Mouse (Mus musculus): ENCODE data around the gene Ptprg.

The Ptprg gene

DNA sequence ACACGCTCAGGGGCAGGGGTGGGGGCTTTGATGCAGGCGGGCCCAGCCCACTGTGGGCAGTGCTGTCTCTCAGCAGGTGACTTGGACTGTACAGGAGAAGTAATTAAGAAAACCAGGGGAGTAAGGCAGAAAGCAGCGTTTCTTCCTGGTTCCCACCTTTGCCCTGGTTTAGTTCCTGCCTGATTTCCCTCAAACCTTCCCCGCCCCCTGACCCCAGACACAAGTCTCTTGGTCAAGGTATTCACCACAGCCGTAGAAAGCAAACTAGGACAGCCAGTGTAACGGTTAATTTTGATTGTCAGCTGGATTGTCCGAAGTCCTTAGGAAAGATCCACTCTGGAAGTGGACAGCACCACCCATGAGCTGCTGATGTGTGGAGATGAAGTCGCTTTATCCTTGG lies 614.3 kb downstream of the Ptprg start:
- DNase-seq, result no peak

DNA sequence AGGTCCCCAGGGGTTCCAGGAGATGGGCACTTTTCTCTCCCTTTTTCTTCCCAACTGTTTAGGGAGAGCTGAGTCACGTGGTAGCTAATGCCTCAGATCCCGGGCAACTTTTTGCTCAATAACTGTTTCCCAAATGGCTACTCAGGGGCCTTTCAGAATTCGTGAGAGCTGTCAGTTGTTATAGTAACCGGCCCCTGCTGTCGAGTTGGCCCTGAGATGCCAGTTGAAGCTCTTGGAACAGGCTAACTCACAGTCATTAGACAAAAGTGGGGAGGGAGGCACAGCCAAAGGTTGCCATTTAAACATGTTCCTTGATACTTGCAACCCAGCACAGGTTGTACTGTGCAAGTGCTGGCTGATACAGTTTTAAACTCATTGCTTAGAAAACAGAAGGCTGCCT lies 624.1 kb downstream of the Ptprg start:
- no peak for DNase-seq

DNA sequence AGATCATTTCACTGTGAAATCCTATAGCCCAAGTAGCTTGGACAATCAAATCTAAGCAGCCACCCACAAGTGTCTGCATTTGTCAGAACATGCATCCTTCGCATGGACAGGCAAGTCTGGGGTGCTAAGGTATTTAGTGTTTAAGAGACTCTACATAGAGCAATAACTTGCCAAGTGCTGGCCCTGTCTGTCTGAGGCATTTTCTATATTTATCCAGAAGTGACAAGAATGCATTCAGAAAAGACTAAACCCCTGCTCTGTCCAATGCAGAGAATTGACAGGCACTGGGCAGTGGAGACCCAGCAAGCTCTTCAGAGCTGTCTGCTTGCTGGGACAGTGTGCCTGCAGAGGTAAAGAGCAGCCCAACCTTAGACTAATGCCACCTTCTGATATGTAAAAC lies 625.3 kb downstream of the Ptprg start:
- no peak for DNase-seq

- no peak for DNase-seq
Observed at GRCm38 (mm10) chr14:12180116-12180515, 626.8 kb downstream of the Ptprg start.

- no peak for DNase-seq
Observed at GRCm38 (mm10) chr14:12185040-12185439, 631.7 kb downstream of the Ptprg start.

DNA sequence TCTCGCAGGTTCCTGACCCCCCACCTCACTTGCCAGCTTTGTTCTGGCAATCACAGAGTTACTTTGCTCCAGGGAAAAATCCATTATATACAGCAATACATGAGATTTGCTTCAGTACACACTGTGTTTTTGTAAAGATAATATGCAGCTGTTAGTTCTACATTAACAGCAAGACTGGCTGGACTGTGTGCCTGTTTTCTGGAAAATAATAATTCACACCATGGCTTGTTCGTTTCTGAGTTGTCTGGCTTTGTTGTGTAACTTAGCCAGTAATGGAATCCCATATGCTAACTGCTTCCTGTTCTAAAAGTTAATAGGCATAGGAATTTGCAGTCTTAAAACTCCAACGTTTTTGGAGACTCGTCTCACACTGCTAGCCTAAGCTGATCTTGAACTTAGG lies 635.0 kb downstream of the Ptprg start:
- no peak for DNase-seq

DNA sequence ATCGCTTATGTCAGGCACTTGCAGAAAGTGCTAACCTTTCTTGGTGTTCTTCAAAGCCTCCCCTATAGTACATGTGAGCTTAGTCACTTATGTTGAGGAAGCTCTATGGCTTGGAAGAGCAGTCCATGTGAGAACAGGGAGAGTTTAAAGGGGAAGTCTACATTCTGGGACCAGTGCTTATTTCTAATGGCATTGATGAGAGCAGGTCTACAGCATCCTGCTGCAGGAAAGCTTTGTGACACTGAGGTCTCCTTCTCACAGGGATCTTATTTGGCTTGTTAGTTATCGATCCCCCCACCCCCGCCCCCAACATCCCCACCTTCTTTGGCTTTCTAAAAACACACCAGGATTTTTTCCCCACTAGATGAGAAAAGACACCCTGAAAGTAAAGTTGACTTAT lies 635.9 kb downstream of the Ptprg start:
- DNase-seq, result no peak

GRCm38 (mm10) chr14:12189717-12190600 lies 636.6 kb downstream of the Ptprg start:
- DNase-seq, result no peak

GRCm38 (mm10) chr14:12191076-12191475 lies 637.7 kb downstream of the Ptprg start:
- DNase-seq, result no peak

DNA sequence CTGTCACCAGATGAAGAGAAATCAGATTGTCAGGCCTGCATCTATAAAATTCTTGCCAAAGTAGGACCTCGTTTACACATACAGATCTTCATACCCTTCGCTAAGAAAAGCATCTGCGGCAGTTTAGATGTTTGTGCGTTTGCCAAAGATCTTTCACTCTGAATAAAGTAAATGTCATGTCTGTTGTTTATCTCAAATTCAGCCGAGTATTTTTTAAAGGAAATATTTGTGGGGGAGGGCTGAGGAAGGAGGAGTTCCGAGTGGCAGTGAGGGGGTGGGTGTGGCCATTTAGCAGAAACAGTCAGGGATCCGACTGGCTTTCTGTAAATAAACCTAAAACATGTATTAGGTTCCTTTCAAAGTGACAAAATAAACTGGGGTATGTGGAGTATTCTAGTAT lies 645.4 kb downstream of the Ptprg start:
- DNase-seq, result no peak

GRCm38 (mm10) chr14:12199956-12200950 lies 646.9 kb downstream of the Ptprg start:
- no peak for DNase-seq

DNA sequence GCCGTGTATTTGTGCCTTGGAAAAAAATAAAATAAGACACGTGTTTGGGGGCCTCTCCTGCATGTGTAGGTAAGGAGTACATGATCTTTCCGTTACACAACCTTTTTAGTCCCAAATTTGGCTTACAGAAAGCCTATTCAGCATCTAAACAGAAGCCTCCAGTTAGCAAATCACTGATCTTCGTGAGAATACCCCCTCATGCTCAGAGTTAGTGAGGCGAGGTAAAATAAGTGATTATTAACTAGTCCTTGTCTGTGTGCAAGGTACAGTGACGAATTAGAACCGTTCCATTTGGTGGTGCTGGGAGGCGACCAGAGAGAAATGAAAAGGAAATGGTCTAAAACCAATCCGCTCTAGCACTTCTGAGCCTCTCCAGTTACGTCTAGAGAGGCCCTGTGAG lies 648.9 kb downstream of the Ptprg start:
- no peak for DNase-seq

DNA sequence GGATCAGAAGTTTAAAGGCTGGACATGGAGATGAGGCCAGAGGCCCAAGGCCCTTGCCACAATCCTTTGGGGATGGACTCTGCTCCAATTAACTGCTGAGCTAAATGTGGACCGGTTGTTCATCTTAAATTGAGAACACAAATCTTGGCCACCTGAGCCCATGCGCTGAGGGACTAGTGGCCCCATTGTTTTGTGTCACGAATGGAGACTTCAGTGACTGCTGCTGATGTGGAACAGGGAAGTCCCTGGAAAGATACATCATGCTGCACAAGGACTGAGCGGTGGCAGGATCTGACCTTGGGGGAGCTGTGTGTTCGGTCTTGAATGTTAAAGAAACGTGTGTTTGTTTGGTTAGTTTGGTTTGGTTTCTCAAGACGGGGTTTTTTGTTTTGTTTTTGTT lies 649.7 kb downstream of the Ptprg start:
- DNase-seq, result no peak

GRCm38 (mm10) chr14:12206138-12206537 lies 652.8 kb downstream of the Ptprg start:
- no peak for DNase-seq

GRCm38 (mm10) chr14:12208554-12208953 lies 655.2 kb downstream of the Ptprg start:
- DNase-seq, result no peak

GRCm38 (mm10) chr14:12218544-12219150 lies 665.3 kb downstream of the Ptprg start:
- no peak for DNase-seq

GRCm38 (mm10) chr14:12219877-12220276 lies 666.5 kb downstream of the Ptprg start:
- no peak for DNase-seq

DNA sequence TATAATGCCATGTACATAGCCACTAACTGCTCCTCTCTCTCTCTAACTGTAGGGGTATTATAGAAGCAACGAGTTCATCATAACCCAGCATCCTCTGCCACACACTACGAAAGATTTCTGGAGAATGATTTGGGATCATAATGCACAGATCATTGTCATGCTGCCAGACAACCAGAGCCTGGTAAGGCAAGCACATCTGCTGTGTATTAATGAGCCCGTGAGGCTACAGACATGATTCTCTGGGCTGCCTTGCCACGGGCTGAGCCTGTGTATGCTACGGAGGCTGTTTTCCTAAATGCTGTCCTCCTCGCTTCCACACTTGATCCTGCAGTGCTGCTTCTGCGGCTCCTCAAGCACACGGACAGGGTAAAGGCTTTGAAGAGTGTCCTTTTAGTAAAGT lies 667.2 kb downstream of the Ptprg start:
- no peak for DNase-seq

DNA sequence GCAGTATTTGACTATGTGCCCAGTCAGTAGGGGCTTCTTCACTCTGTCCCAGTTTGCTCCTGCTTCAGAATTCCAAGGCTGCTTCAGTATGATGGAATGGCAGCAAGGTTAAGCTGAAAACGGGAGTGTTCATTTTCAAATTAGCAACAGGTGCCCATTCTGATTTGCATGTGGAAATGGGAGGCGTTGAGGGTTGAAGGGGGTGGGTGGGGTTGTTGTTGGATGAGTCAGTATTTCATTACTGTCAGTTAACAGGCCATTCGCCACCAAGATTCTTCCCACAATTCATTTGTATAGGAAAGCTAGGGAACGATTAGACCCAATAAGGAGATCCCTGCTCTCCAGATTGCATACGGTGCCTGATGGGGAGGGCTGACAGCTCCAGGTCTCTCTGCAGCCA lies 668.2 kb downstream of the Ptprg start:
- no peak for DNase-seq

DNA sequence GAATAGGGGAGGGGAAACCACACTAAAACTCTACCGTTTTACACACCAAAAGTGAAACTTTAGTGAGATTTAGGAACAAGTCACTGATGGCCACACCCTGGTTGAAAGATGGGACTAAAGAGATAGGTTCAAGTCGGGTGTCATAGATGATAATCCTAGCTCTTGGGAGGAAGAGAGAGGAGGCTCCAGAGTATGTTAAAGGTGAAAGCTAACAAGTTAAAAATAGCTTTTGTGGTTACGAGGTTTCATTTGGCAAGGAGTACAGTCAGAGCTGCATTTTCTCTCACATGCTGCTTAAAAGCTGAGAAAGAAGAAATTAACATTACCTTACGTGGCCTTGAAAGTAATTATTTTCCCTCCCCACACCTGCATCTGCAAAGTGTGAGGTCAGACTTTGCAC lies 690.4 kb downstream of the Ptprg start:
- no peak for DNase-seq

DNA sequence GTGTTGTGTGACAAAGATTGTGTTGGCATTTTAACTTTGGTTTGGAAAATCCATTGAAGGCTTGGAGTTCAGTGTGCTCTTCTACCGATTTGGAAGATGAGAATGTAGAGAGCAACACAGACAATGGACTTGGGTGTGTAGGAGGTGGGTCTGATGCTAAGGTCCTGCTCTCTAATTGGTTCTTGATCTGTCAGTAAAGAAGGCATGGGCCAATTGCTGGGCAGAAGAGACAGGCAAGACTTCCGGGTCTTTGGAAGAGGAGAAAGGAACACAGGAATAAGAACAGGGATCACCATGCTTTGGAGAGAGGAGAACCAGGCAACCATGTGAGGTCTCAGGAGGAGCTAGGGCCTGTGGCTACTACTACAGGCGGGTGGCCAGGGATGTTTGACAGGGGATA lies 722.7 kb downstream of the Ptprg start:
- DNase-seq, result no peak

- no peak for DNase-seq
Observed at GRCm38 (mm10) chr14:12283641-12284040, 730.3 kb downstream of the Ptprg start, which contains the start of gene Gm49355. TSS of gene Gm49355 (plus strand) at chr14:12283976.

Measured in thymus, adult 18-20 months (tissue).